Mouse (Mus musculus) embryo, embryonic 9.5 days (tissue): ENCODE data around the gene Slc7a3.

Experiments used
- DNase-seq: peaks from one replicate; pipeline ENCODE4 v3.0.0-alpha.2; 2017; ENCODE audit errors: extremely low spot score

Slc7a3 gene

DNA sequence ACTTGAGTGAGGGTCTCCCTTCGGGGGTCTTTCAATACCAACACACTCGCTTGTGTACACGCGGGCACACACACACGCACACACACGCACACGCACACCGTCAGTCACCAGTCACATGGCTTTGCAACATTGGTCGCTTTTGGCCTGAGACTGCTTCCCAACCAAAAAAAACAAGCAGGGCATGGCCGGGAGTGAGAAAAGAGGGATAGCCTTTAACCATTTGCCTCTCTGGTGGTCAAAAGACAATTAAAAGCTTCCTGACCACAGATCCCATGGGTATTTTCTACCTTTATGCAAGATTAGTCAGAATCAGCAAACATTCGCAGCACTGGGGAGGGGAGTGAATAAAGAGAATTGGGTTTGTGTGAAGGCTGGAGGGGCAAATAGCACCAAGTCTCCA is at the start of gene Slc7a3:
Gene Slc7a3 (minus strand): TSS at position 101 of the 400 bp plus-strand sequence.
- peak; percentile 0 for DNase-seq

- peak; percentile 27 for DNase-seq
Observed at GRCm38 (mm10) chrX:101131992-101132791, 46.4 kb upstream of the Slc7a3 start.

DNA sequence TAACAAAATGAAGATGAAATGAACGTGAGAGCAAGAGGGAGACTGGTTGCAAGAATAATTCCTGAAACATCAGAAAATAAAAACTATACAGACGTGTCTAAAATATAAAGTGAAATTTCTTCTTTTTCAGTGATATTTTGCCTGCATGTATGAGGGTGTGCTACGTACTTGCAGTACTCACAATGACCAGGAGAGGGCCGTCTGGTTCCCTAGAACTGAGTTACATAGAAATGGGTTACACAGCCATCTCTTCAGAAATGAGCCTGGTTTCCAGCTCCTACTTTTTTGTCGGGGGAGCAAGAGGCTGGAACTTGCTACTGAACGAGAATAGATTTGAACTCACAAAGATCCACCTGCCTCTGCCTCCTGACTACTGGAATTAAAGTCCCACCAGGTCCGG is 45.2 kb upstream of the Slc7a3 start:
- DNase-seq: peak; percentile 40

- no peak for DNase-seq
Observed at GRCm38 (mm10) chrX:101128559-101128958, 42.7 kb upstream of the Slc7a3 start.

DNA sequence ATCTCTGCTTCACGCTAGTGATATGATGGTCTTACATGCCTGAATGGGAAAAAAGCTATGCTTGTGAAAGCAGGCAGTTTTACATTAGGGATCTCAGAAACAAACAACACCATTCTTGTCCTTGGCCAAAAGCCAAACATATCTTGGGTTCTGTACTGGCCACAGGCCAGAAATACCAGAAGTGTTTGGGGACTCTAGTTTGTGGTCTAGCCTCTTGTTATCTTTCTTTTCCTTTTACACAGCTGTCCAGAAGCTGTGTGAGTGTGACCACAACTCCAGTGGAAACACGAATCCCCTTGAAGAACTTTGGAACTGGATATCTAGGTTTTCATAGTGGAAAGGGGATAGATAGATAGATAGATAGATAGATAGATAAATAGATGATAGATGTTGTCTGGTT is 41.2 kb upstream of the Slc7a3 start:
- DNase-seq: no peak

GRCm38 (mm10) chrX:101126474-101126955 is 40.7 kb upstream of the Slc7a3 start:
- DNase-seq: no peak

DNA sequence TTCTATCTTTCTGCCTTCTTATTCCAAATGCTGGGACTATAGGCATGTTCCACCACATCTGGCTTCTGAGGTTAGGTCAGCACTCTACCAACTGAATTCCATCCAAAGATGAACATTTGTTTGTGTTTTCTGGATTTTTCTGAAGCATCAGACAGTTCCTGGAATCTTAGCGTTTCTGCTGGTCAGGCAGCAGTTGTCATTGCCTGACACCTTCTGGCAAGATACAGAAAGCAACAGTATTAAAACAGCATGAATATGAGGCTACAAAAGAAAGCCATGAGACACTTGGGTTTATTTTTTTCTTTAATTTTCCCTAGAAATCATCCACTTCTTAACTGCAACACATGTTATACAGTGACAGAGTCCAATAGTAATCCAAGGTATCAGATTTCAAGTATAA is 34.7 kb upstream of the Slc7a3 start:
- DNase-seq: no peak

GRCm38 (mm10) chrX:101085211-101085610 is 609 bp downstream of the Slc7a3 start:
- peak; percentile 6 for DNase-seq

DNA sequence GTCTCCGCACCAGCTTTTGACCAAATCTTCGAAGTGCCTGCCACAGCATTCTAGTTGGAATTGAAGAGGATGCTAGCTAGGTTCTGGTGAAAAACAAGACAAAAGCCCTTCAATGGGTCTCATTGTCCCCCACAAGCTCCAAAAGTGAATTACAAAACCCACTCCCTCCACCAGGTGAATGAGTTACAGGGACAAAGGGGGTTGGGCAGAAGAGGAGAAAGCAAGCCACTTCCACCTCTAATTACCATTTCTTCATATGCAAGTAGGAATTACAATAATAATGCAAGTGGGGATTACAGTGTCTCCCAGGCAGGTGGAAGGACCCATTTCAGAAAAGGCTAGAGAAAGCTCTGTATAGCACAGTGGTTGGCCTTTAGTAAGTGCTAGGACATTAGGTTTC is 1.6 kb downstream of the Slc7a3 start:
- no peak for DNase-seq

GRCm38 (mm10) chrX:101065245-101065644 is 20.6 kb downstream of the Slc7a3 start:
- DNase-seq: no peak

GRCm38 (mm10) chrX:101063503-101063902 is 22.3 kb downstream of the Slc7a3 start:
- DNase-seq: no peak

DNA sequence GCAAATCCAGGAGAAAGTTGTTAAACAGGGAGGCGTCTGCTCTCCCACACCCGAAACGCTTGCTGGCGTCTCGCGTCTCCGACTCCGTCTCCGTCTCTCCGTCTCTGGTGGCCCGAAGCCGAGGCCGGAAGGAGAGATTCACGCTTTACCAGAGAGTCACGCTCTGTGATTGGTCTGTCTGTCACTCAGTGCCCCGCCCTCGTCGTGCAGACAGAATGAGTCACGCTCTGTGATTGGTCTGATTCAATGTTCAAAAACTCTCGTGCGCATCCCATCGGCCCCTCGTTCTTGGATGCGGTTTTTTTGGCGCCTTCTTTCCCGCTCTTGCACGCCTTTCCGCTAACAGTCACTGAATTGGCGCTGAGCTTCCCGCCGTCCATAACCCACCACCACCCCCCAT is 26.3 kb downstream of the Slc7a3 start, which contains the start of gene Tex11:
Gene Tex11 (minus strand): TSS at position 127 of the 400 bp plus-strand sequence.
- no peak for DNase-seq
